Mouse (Mus musculus) CD4-positive, CD25-positive, alpha-beta regulatory T cell (primary cell): Measurements from ENCODE around the gene Hey2. TPM values are rescaled to one million over a fixed set of nuclear protein-coding genes. Genes with fewer than 3 reads are reported as not detected.

Experiments used
- polyA plus RNA-seq: library from polyadenylated mRNA; unstranded; fragments of 100-300 nt; shearing (Covaris generic); gene quantifications from one replicate; pipeline ENCODE4 v1.2.1, GENCODE M21; 2017

Gene Hey2
- not detected for polyA plus RNA-seq

DNA sequence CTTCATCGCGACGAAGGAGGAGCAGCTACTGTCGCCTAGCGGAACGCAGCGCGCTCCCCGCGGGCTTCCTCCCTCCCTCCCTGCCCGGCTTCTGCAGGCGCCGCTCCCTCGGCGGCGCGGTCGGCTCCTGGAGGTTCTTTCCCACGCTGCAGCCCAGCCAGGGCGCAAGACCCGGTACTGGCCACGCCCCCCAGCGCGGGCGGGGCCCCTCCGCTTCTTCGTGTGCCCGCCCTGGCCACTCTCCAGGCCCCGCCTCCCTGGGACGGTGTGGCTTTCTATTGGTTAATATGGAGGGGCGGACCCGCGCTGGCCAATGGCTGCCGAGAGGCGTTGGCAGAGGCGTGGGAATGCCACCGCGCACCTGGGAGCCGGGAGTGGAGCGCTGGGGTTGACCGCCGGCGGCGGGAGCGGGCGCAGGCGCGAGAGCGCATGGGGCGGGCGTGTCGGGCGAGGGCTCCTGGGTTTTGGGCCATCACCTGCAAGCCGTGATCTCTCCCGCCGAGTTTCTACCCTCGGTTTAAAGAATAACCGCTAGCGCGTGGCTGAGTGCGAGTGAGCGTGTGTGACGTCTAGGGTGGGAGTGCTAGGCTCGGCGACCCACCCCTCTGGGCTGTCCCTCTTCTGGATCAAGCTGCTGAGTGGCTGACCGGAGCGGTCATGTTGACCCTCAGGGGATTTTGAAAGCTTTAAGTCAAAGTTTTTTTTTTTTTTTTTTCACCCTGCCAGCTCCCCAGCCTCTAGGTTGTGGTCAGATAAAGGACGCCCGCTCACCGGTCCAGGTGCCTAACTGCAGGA lies at the start of gene Hey2:
TSS of gene Hey2 (minus strand) at position 159 of the 795 bp plus-strand sequence.

DNA sequence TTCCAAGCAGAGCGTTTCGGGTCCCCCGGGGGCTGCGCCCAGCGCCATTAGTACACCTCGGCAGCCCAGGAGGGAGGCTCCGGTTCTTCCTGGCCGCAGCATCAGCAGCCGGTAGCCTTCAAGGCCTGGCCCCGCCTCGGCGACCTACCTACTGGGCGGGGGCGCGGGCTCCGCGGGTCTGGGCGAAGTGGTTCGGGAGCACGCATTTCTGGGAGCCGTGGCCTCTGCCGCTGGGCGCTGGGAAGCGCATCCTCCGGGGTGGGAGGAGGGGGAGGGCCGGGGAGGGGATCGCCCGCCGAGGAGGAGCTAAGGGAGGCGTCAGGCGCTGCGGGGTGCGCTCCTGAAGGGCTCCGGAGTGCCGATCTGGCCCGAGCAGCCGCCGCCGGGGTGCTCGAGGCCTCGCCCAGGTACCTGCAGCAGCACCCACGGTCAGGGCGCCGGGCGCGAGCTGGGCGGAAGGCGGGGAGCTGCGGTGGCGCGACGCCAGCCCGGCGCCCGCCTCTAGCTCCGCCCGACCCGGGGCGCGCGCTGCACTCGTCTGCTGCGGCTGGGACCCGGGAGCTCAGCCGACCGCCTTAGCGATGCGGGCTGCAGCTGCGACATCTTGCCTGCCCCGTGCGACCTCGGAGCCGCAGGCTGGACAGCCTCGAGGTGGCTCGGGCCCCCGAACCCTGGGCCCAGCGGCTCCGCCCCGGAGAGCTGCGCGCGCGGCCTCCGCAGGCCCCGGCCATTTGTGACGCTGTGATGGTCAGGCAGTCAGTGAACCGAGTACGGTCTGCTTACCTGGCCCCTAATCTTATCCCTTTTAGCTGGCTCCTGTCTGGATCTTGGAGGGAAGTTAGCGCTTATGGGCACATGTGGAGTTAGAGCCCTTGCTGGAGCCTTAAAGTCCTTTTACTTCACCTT lies 39.7 kb downstream of the Hey2 start, which contains the start of gene Ncoa7:
TSS of gene Ncoa7 (minus strand) at position 646 of the 906 bp plus-strand sequence.

Other genes starting within 250 kb of the Hey2 start
- 46.6 TPM for gene Trmt11, start 242.1 kb downstream of the Hey2 start, polyA plus RNA-seq
- gene Hint3, start 213.2 kb downstream of the Hey2 start, polyA plus RNA-seq: 50.2 TPM
- gene Ncoa7, start 39.5 kb downstream of the Hey2 start, polyA plus RNA-seq: 114 TPM